Mouse (Mus musculus) left cerebral cortex, adult 2 months (tissue): ENCODE results near the gene Gm47841. TPM values are rescaled to one million over a fixed set of nuclear protein-coding genes. Genes with fewer than 3 reads are reported as not detected.

Source experiments
- DNase-seq, 2 experiments: peaks; one replicate each; pipeline ENCODE4 v3.0.0; 2021 to 2022; ENCODE audit warnings: low spot score in 2 of 2, mixed read lengths in 1 of 2; ENCODE audit errors: extremely low spot score in 1 of 2
- H3K27ac ChIP-seq: fragments of 200-600 bp; 2 replicates; pipeline ENCODE4 v1.8.1; 2022
- H3K4me3 ChIP-seq: fragments of 200-600 bp; 2 replicates; pipeline ENCODE4 v1.8.1; 2022
- CTCF ChIP-seq: fragments of 200-600 bp; IDR thresholded peaks from 2 replicates; pipeline ENCODE4 v1.8.1; 2022; ENCODE audit warnings: antibody characterized with exemption, mild to moderate bottlenecking, moderate library complexity
- intact Hi-C: fragments of 180-260 bp; cut with DNase I; formaldehyde crosslinking; loops from one replicate; pipeline ENCODE4 v1.15.1; 2025
- total RNA-seq, 2 experiments: library from RNA; stranded (reverse); gene quantifications; 2 replicates each; pipeline ENCODE4 v1.2.3; 2021

Gm47841 gene
- total RNA-seq, 2 experiments from 2014 or later = not detected

GRCm38 (mm10) chr15:101052560-101053501, 5.6 kb upstream of the Gm47841 start:
- intact Hi-C loops = no loop called here
- Histone ChIP-seq H3K27ac (no peak overlapping the region), H3K4me3 (no peak overlapping the region)
- peak; percentile 1; the same call in 1 of the 2 replicates for TF ChIP-seq CTCF
- no peak for DNase-seq

- intact Hi-C loops = no loop called here
Observed at GRCm38 (mm10) chr15:101051869-101052268, 4.7 kb upstream of the Gm47841 start.

GRCm38 (mm10) chr15:101048338-101048896, 1.2 kb upstream of the Gm47841 start:
- intact Hi-C loops = loop anchor here (5.0 kb wide), 1 partner anchor 176 kb away; no protein-coding TSS in a partner anchor
- no peak overlapping the region for H3K4me3 ChIP-seq
- DNase-seq = no peak
- H3K27ac ChIP-seq = no peak overlapping the region
- no peak for TF ChIP-seq CTCF

More at GRCm38 (mm10) chr15:101051869-101052268, 4.7 kb upstream of the Gm47841 start:
- H3K4me3 ChIP-seq = no peak overlapping the region
- no peak for DNase-seq
- no peak for TF ChIP-seq CTCF
- H3K27ac ChIP-seq = no peak overlapping the region

GRCm38 (mm10) chr15:101046527-101047193, 537 bp downstream of the Gm47841 start:
- no peak; the same call in 1 of the 2 replicates for TF ChIP-seq CTCF
- H3K27ac ChIP-seq = no peak overlapping the region
- intact Hi-C loops = loop anchor here (5.0 kb wide), 1 partner anchor 174 kb away; no protein-coding TSS in a partner anchor
- H3K4me3 ChIP-seq = peak overlapping the region; percentile 49
- DNase-seq = peak; percentile 49 to 70

GRCm38 (mm10) chr15:101046039-101046526, 1.1 kb downstream of the Gm47841 start:
- no peak for TF ChIP-seq CTCF
- DNase-seq = no peak
- H3K27ac ChIP-seq = no peak overlapping the region
- intact Hi-C loops = loop anchor here (5.0 kb wide), 1 partner anchor 174 kb away; no protein-coding TSS in a partner anchor
- peak overlapping the region; percentile 49 for H3K4me3 ChIP-seq

- H3K27ac ChIP-seq = no peak overlapping the region
- no peak overlapping the region for H3K4me3 ChIP-seq
- TF ChIP-seq CTCF = no peak
- intact Hi-C loops = loop anchor here (5.0 kb wide), 1 partner anchor 287 kb away; no protein-coding TSS in a partner anchor
- no peak for DNase-seq
Observed at GRCm38 (mm10) chr15:101044531-101044930, 2.7 kb downstream of the Gm47841 start.

- peak; percentile 88 for TF ChIP-seq CTCF
- intact Hi-C loops = loop anchor here (5.0 kb wide), 1 partner anchor 285 kb away; no protein-coding TSS in a partner anchor
Observed at GRCm38 (mm10) chr15:101042613-101043012, 4.6 kb downstream of the Gm47841 start.

GRCm38 (mm10) chr15:101041966-101042365, 5.2 kb downstream of the Gm47841 start:
- intact Hi-C loops = loop anchor here (5.0 kb wide), 1 partner anchor 285 kb away; no protein-coding TSS in a partner anchor
- H3K27ac ChIP-seq = no peak overlapping the region
- no peak overlapping the region for H3K4me3 ChIP-seq
- no peak; the same call in 1 of the 2 replicates for TF ChIP-seq CTCF
- DNase-seq = no peak

More at GRCm38 (mm10) chr15:101042613-101043012, 4.6 kb downstream of the Gm47841 start:
- peak; percentile 62 to 77 for DNase-seq
- H3K27ac ChIP-seq = no peak overlapping the region
- H3K4me3 ChIP-seq = no peak overlapping the region

GRCm38 (mm10) chr15:101039651-101040050, 7.5 kb downstream of the Gm47841 start:
- no peak for DNase-seq
- Histone ChIP-seq H3K27ac (no peak overlapping the region), H3K4me3 (no peak overlapping the region)
- intact Hi-C loops = loop anchor here (5.0 kb wide), 1 partner anchor 282 kb away; no protein-coding TSS in a partner anchor
- peak; percentile 41 for TF ChIP-seq CTCF

GRCm38 (mm10) chr15:101028960-101029359, 18.2 kb downstream of the Gm47841 start:
- intact Hi-C loops = no loop called here

GRCm38 (mm10) chr15:101011352-101011751, 35.8 kb downstream of the Gm47841 start:
- no peak for DNase-seq
- intact Hi-C loops = no loop called here
- no peak overlapping the region for H3K4me3 ChIP-seq
- no peak overlapping the region for H3K27ac ChIP-seq
- TF ChIP-seq CTCF = no peak

More at GRCm38 (mm10) chr15:101028960-101029359, 18.2 kb downstream of the Gm47841 start:
- no peak for TF ChIP-seq CTCF
- H3K4me3 ChIP-seq = no peak overlapping the region
- no peak for DNase-seq
- no peak overlapping the region for H3K27ac ChIP-seq
